Mouse (Mus musculus) heart, embryonic 13.5 days (tissue): Measurements from ENCODE around the gene Bcl9l. TPM values are rescaled to one million over a fixed set of nuclear protein-coding genes. Genes with fewer than 3 reads are reported as not detected.

Experiments
- ATAC-seq: fragments of 200-750 bp; cut with Nextera tagmentation; 2 replicates; pipeline ENCODE4 v1.8.0; 2017; ENCODE audit warnings: moderate TSS enrichment; ENCODE audit not compliant: insufficient number of reproducible peaks, low FRiP score, low TSS enrichment; ENCODE audit errors: extremely low read depth
- H3K27ac ChIP-seq: fragments of 300-500 bp; sonication (generic); replicated peaks from 2 replicates; pipeline ENCODE4 v1.5.1; 2015; ENCODE audit warnings: moderate library complexity, mild to moderate bottlenecking, inconsistent platforms
- H3K27me3 ChIP-seq: fragments of 300-500 bp; sonication (generic); replicated peaks from 2 replicates; pipeline ENCODE4 v1.6.1; 2015; ENCODE audit warnings: mild to moderate bottlenecking, inconsistent platforms
- H3K36me3 ChIP-seq: fragments of 300-500 bp; sonication (generic); 2 replicates; pipeline ENCODE4 v1.6.1; 2015; ENCODE audit warnings: mild to moderate bottlenecking, inconsistent platforms
- H3K4me1 ChIP-seq: fragments of 300-500 bp; sonication (generic); 2 replicates; pipeline ENCODE4 v1.6.1; 2015; ENCODE audit warnings: inconsistent platforms
- H3K4me2 ChIP-seq: fragments of 300-500 bp; sonication (generic); 2 replicates; pipeline ENCODE4 v1.6.1; 2015; ENCODE audit warnings: inconsistent platforms, mild to moderate bottlenecking, moderate library complexity
- H3K4me3 ChIP-seq: fragments of 300-500 bp; sonication (generic); 2 replicates; pipeline ENCODE4 v1.5.1; 2015; ENCODE audit warnings: moderate library complexity, mild to moderate bottlenecking, inconsistent platforms
- H3K9ac ChIP-seq: fragments of 300-500 bp; sonication (generic); 2 replicates; pipeline ENCODE4 v1.6.1; 2015; ENCODE audit warnings: inconsistent platforms, mild to moderate bottlenecking, moderate library complexity
- H3K9me3 ChIP-seq: fragments of 300-500 bp; sonication (generic); 2 replicates; pipeline ENCODE4 v1.6.1; 2016; ENCODE audit warnings: inconsistent platforms
- WGBS: fragments of 180-500 bp; shearing (Covaris S2); methylation state at CpG from one replicate; pipeline ENCODE4 v1.1.7; 2015; ENCODE audit warnings: mixed read lengths; 5-methylcytosine and 5-hydroxymethylcytosine counted together
- polyA plus RNA-seq: library from polyadenylated mRNA; unstranded; fragments of >200 nt; fragmentation: Nextera tagmentation; extraction: Ambion mirVana; gene quantifications from 2 replicates; pipeline ENCODE4 v1.2.1, GENCODE M21; 2015

Gene Bcl9l
- polyA plus RNA-seq, 1 experiment from 2014 or later, result 9.4 TPM

DNA sequence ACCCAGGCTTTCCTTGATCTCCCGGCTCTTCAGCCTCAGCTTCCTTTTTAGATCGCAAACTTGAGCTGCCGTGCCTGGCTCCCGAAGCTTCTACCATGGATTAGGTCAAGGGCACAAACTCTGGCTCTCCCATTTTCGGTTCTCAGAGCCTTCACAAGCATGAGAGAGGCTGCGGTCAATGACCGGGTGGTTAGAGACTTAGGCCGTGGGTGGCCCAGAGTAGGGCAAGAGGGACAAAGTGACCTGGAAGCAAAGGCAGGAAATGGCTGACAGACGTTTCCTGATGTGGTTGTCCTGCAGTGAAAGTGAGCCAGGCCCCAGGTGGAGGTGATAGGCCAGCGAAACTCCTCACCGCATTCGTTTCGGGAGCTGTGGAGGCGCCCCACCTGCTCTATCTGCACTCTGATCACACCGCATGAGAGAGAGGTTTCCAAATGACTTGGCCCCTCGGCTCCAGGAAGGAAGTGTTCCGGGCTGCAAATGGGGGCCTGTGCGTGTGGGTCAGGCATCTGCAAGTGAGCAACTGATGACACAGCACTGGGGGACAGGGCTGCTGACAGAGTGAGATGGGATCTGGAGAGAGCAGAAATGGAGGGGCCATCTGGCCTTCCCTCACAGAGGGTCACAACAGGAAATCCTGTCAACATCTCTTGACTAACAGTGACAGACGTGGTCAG lies 55.1 kb downstream of the Bcl9l start:
- no peak; the same call in 1 of the 2 replicates for ATAC-seq
- Histone ChIP-seq H3K36me3 (no peaks in the 10 kb centered on the region), H3K9me3 (no peaks in the 10 kb centered on the region), H3K27ac (no peak overlapping the region), H3K9ac (no peak overlapping the region; the same call in 1 of the 2 replicates), H3K4me1 (peaks cover 10% of the 10 kb centered on the region), H3K4me3 (no peak overlapping the region), H3K4me2 (0 out of 2 replicates have a peak overlapping the region, but pooled peaks have one; percentile 14), H3K27me3 (no peaks in the 10 kb centered on the region)
- WGBS, result 46% methylated on average over 19 of the region's 19 CpGs

DNA sequence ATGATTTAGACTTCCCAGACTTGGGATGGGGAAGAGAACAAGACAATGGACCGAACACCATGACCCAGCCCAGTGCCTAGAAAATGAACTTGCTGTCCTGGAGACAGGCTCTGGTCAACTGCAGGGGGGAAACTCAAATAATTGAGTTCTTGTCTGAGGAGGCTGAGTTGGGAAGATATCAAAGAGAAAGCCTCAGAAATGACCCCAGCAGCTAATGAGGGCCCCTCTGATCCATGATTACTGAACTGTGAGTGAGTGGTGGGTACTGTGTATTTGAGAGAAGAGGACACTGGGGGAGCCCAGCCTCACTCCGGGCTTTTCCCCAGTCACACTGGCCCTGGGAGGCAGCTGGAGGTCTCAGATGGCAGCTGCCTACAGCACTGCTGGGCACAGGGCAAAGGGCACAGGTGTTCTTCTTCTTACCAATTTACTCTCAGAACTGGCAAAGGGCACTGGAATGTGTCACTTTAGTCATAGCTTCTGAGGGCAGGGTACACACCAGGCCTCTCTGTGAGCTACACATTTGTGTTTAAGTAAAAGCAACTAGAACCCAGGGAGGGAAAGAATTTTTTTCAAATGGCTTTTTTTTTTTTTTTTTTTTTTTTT lies 57.3 kb downstream of the Bcl9l start:
- Histone ChIP-seq H3K4me1 (peaks cover 10% of the 10 kb centered on the region), H3K27me3 (no peaks in the 10 kb centered on the region), H3K36me3 (no peaks in the 10 kb centered on the region), H3K9ac (no peak overlapping the region), H3K27ac (no peak overlapping the region), H3K4me2 (no peak overlapping the region), H3K4me3 (no peak overlapping the region), H3K9me3 (no peaks in the 10 kb centered on the region)
- no peak for ATAC-seq
- 61% methylated on average over 2 of the region's 2 CpGs for WGBS

DNA sequence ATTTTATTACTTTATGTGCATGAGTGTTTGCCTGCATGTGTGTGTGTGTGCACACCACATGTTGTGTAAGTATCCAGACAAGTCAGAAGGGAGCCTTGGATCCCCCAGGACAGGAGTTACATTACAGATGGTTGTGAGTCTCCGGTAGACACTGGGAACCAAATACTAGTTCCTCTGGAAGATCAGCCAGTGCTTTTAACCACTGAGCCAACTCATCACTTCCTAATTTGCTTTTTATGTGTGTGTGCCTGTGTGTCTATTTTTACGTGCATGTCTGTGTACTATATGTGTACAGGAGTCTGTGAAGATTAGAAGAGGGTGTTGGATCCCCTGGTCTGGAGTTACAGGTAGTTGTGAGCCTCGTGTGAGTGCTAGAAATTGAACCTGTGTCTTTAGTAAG lies 58.1 kb downstream of the Bcl9l start:
- WGBS, result 72% methylated on average over 3 of the region's 3 CpGs

DNA sequence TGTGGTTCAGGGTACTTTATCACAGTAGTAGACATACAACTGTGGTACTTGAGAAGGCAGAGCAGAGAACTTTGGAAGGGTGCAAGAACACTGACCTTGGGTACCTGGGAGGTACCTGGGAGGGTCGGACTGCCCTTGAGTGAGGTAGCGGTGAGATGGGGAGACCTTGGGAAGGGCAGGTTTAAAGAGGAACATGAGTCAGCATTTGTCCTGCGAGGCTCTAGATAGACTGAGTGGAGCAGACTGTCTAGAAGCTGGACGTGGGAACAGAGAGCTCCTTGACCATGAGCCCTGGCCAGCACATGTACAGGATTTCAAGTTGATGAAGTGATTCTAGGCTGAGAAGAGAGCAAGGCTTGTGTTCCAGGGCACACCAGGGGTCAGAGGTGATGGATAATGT lies 59.7 kb downstream of the Bcl9l start:
- no peaks in the 10 kb centered on the region for H3K9me3 ChIP-seq
- H3K4me2 ChIP-seq, result no peak overlapping the region
- no peak overlapping the region for H3K9ac ChIP-seq
- 62% methylated on average over 4 of the region's 4 CpGs for WGBS
- H3K4me3 ChIP-seq, result no peak overlapping the region
- no peak overlapping the region for H3K27ac ChIP-seq
- no peaks in the 10 kb centered on the region for H3K36me3 ChIP-seq
- no peaks in the 10 kb centered on the region for H3K27me3 ChIP-seq
- ATAC-seq, result no peak
- peaks cover 8% of the 10 kb centered on the region for H3K4me1 ChIP-seq

More for the DNA sequence above, 58.1 kb downstream of the Bcl9l start:
- no peak for ATAC-seq
- Histone ChIP-seq H3K9ac (no peak overlapping the region), H3K27me3 (no peaks in the 10 kb centered on the region), H3K27ac (no peak overlapping the region), H3K36me3 (no peaks in the 10 kb centered on the region), H3K9me3 (no peaks in the 10 kb centered on the region), H3K4me2 (no peak overlapping the region), H3K4me1 (peaks cover 10% of the 10 kb centered on the region), H3K4me3 (no peak overlapping the region)

DNA sequence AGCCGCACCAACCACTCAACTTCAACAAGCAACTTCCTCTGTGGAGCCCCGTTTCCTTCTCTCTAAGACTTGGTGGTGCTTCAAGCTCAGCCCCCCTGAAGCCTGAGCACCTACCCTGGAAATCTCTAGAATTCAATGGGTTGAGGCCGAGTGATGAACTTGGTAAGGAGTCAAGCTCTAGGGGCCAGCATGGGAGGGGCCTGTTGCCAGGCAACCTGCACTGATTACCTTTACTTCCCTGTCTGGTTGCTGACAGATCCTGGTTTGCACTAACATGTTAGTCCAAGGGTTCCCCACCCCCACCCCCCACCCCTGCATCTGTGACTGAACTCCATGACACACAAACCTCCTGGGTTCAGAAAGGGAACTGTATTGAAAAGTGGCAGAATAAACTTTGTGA lies 62.4 kb downstream of the Bcl9l start:
- Histone ChIP-seq H3K27me3 (no peaks in the 10 kb centered on the region), H3K27ac (no peak overlapping the region), H3K4me3 (no peak overlapping the region), H3K9me3 (no peaks in the 10 kb centered on the region), H3K4me2 (no peak overlapping the region), H3K36me3 (no peaks in the 10 kb centered on the region), H3K4me1 (no peaks in the 10 kb centered on the region), H3K9ac (no peak overlapping the region)
- no peak for ATAC-seq
- WGBS, result 61% methylated on average over 3 of the region's 3 CpGs

DNA sequence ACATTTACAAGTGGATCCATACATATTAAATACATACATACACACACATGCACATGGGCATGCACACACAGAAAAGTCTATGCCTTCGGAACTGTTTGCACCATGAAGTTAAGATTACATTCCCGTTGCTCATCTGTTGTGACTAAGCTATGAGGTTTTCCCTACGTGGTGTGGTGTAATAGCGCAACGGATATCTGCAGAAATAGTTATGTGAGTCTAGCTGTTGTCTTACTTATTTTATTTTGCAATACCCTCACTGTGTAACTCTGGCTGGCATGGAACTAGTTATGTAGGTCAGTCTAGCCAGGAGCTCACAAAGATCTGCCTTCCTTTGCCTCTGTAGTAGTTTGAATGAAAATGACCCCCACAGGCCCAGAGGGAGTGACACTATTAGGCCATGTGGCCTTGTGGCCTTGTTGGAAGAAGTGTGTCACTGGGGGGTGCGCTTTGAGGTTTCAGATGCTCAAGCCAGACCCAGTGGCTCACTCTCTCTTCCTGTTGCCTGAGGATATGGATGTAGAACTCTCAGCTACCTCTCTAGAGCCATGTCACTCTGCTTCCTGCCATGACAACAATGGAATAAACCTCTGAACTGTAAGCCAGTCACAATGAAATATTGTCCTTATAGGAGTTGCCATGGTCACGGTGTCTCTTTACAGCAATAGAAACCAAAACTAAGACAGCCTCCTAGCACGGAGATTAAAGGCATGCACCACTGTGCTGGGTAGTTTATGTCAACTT lies 66.0 kb downstream of the Bcl9l start:
- Histone ChIP-seq H3K4me1 (no peaks in the 10 kb centered on the region), H3K4me2 (no peak overlapping the region), H3K27me3 (no peaks in the 10 kb centered on the region), H3K9me3 (no peaks in the 10 kb centered on the region), H3K9ac (no peak overlapping the region), H3K27ac (no peak overlapping the region), H3K4me3 (no peak overlapping the region), H3K36me3 (no peaks in the 10 kb centered on the region)
- WGBS, result 84% methylated on average over 8 of the region's 8 CpGs
- no peak for ATAC-seq

DNA sequence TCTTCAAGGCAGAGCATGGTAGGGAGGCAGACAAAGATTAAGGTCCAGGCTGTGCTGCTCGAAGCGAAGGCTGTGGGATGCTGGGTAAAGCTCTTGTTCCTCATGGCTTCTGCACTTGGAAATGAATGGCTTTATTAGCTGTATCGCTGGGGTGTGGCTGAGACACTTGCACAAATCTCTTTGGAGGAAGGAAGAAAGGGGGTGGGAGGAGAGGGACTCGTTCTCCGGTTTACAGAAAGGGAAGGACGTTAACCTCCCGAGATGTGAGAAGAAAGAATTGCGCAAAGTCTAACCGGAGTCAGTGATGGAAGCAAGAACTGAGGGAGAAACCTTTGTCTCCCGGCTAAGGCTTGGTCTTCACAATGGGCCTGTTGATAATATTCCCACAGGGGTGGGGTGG lies 68.5 kb downstream of the Bcl9l start:
- H3K4me3 ChIP-seq, result no peak overlapping the region
- no peaks in the 10 kb centered on the region for H3K36me3 ChIP-seq
- WGBS, result 85% methylated on average over 10 of the region's 10 CpGs
- H3K9me3 ChIP-seq, result no peaks in the 10 kb centered on the region
- H3K4me2 ChIP-seq, result no peak overlapping the region
- no peak overlapping the region for H3K9ac ChIP-seq
- no peaks in the 10 kb centered on the region for H3K4me1 ChIP-seq
- H3K27ac ChIP-seq, result no peak overlapping the region
- 0 out of 2 replicates have a peak, but pooled peaks cover 2% of the 10 kb centered on the region for H3K27me3 ChIP-seq
- no peak for ATAC-seq

DNA sequence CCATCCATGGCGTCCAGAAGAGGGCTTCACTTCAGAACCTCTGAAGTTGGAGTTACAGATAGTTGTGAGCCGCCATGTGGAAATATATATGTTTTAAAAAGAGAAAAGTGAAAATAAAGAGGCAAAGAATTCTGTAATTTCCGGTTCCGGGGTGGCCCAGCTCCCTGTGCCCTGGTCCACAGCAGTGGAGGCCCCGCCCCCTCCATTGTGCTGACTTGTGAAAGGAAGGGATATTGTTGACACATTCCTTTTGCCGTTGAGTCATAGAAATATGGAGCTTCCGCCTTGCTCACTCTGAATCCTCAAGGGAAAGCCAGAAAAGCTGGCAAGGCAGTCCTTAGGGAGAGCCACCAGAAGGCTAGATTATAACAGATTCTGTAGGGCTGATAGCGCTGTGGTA lies 69.5 kb downstream of the Bcl9l start:
- H3K4me1 ChIP-seq, result no peaks in the 10 kb centered on the region
- 67% methylated on average over 8 of the region's 8 CpGs for WGBS
- ATAC-seq, result no peak
- H3K4me3 ChIP-seq, result no peak overlapping the region
- H3K27ac ChIP-seq, result no peak overlapping the region
- H3K36me3 ChIP-seq, result no peaks in the 10 kb centered on the region
- H3K4me2 ChIP-seq, result no peak overlapping the region
- H3K9me3 ChIP-seq, result no peaks in the 10 kb centered on the region
- H3K9ac ChIP-seq, result no peak overlapping the region
- 0 out of 2 replicates have a peak, but pooled peaks cover 2% of the 10 kb centered on the region for H3K27me3 ChIP-seq

Other genes starting within 250 kb of the Bcl9l start
- gene Cbl, start 248.8 kb upstream of the Bcl9l start, polyA plus RNA-seq, result 10.4 and 11.9 TPM in 2 replicates
- not detected in 2 replicates for gene Ccdc153, start 242.1 kb upstream of the Bcl9l start, polyA plus RNA-seq
- 0.12 TPM in 1 of 2 replicates, not detected in the other for gene Pdzd3, start 231.4 kb upstream of the Bcl9l start, polyA plus RNA-seq
- gene Nlrx1, start 214.2 kb upstream of the Bcl9l start, polyA plus RNA-seq, result 5.6 and 5.9 TPM in 2 replicates
- 2.1 and 3.5 TPM in 2 replicates for gene Abcg4, start 194.2 kb upstream of the Bcl9l start, polyA plus RNA-seq
- 14.9 and 16.0 TPM in 2 replicates for gene Hinfp, start 177.2 kb upstream of the Bcl9l start, polyA plus RNA-seq
- gene C2cd2l, start 162.5 kb upstream of the Bcl9l start, polyA plus RNA-seq, result 7.1 TPM in 2 replicates
- gene Dpagt1, start 156.8 kb upstream of the Bcl9l start, polyA plus RNA-seq, result 33.4 and 34.4 TPM in 2 replicates
- 196 and 199 TPM in 2 replicates for gene H2afx, start 148.1 kb upstream of the Bcl9l start, polyA plus RNA-seq
- gene Hmbs, start 138.6 kb upstream of the Bcl9l start, polyA plus RNA-seq, result 135 and 149 TPM in 2 replicates
- 20.0 and 21.1 TPM in 2 replicates for gene Vps11, start 121.2 kb upstream of the Bcl9l start, polyA plus RNA-seq
- gene Hyou1, start 103.3 kb upstream of the Bcl9l start, polyA plus RNA-seq, result 16.0 and 17.5 TPM in 2 replicates
- gene Slc37a4, start 86.0 kb upstream of the Bcl9l start, polyA plus RNA-seq, result 31.4 and 36.4 TPM in 2 replicates
- 1,048 and 1,209 TPM in 2 replicates for gene Rps25, start 75.7 kb upstream of the Bcl9l start, polyA plus RNA-seq
- gene Trappc4, start 75.2 kb upstream of the Bcl9l start, polyA plus RNA-seq, result 78.9 and 89.7 TPM in 2 replicates
- 19.6 and 21.4 TPM in 2 replicates for gene Ccdc84, start 64.3 kb upstream of the Bcl9l start, polyA plus RNA-seq
- gene Foxr1, start 41.7 kb upstream of the Bcl9l start, polyA plus RNA-seq, result not detected in 2 replicates
- not detected in 2 replicates for gene Upk2, start 27.8 kb upstream of the Bcl9l start, polyA plus RNA-seq
- not detected in 2 replicates for gene Cxcr5, start 79.1 kb downstream of the Bcl9l start, polyA plus RNA-seq
- 9.8 and 11.0 TPM in 2 replicates for gene Ddx6, start 122.1 kb downstream of the Bcl9l start, polyA plus RNA-seq
- not detected in 2 replicates for gene Treh, start 190.4 kb downstream of the Bcl9l start, polyA plus RNA-seq